Mouse (Mus musculus): ENCODE results near the gene Mettl27.

- TF ChIP-seq CTCF (IDR thresholded peaks at IDR 0.05; ENCODE audit: low read depth), result no peak
- no peak for TF ChIP-seq EP300 (IDR thresholded peaks at IDR 0.05; ENCODE audit: low read depth)
Observed at GRCm38 (mm10) chr5:134932179-134932902, at the start of gene Mettl27.

Measured in liver, embryonic 14.5 days (tissue).